Mouse (Mus musculus) WW6 (cell line): Measurements from ENCODE around the gene Ccdc40.

Experiments used
- DNase-seq: peaks from one replicate; pipeline ENCODE4 v3.0.0-alpha.2; 2013; ENCODE audit warnings: low read depth, low spot score

Gene Ccdc40

DNA sequence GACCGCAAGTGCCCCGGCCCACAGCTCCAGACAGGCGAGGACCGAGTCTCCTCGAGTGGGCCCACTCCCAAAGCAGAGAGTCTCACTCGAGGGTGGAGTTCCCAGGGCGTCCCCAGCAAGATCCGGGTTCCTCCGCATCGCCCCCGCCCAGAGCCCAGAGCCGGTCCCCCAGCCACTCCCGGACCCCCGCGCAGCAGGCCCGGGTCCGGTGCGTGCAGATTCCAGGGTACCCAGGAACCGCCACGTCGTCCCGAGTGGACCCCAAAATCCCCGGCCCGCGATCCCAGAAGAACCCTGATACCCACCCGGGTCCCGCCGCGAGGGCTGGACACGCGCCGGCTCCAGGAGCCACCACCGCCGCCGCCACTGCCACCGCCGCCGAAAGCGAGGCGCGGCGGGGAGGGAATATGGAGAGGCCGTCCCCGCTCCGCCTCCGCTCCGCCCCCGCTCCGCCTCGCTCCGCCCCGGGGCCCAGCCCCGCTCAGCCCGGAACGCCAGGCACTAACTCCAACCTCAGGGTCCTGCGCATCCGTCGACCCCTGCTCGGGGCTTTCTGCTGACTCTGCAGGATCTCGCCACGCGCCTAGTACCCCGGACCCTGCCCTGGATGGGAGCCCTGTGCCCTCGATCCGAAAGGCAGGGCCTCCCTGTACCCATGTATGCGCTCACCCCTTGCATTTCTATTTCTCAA lies at the start of gene Ccdc40, which contains the start of gene Tbc1d16:
Gene Ccdc40 (plus strand): TSS at position 482 of the 691 bp plus-strand sequence.
Gene Tbc1d16 (minus strand): TSS at position 409 of the 691 bp plus-strand sequence.
- DNase-seq = no peak

DNA sequence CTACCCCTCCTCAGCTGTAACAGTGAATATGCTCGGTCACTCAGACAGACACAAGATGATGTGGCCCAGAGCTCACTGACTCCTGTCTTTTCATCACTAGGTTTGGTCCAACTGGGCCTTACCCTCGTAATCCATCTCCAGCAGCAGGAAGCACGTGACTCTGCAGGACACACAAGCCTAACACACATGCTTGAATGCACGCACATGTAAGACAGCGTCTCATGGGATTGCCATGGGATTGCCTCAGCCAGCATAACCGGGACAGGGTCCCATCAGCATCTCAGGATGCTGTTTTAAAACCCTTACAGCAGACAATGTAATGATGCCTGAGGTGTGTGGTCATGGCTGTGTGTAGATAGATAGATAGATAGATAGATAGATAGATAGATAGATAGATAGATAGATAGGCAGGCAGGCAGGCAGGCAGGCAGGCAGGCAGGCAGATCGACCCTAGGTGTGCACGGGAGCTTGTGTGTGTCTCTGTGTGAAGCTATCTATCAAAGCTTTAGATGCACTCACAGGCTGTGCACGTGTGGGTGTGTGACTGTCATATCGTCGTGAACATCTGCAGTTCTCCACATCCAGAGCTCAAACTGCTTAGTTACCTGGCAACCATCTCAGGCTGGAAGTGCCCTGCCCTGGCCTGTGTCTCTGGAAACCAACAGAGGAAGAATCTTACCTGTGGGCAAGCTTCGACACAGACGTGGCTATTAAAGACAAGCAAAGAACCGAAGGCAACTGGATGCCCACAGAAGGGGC lies 47.4 kb upstream of the Ccdc40 start:
- no peak for DNase-seq

DNA sequence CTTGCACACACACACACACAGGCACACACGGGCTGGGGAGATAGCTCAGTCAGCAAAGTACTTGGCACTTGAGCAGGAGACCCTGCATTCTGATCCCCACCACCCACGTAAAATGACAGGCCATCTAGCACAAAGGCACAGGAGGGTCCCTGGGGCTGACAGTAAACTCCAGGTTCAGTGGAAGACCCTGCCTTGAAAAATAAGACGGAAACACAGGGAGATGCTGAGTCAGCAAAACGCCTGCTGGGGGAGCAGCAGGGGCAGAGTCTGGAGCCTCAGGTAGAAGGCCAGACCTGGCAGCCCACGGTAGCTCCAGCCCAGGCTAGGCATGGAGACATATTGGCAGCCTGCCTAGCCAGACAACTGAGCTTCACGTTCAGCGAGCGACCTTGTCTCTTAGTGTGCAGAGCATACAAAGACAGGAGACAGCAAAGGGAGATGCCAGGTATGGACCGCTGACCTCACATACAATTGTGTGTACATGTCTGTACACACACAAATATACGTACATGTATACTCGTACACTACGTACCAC lies 46.4 kb upstream of the Ccdc40 start:
- no peak for DNase-seq

DNA sequence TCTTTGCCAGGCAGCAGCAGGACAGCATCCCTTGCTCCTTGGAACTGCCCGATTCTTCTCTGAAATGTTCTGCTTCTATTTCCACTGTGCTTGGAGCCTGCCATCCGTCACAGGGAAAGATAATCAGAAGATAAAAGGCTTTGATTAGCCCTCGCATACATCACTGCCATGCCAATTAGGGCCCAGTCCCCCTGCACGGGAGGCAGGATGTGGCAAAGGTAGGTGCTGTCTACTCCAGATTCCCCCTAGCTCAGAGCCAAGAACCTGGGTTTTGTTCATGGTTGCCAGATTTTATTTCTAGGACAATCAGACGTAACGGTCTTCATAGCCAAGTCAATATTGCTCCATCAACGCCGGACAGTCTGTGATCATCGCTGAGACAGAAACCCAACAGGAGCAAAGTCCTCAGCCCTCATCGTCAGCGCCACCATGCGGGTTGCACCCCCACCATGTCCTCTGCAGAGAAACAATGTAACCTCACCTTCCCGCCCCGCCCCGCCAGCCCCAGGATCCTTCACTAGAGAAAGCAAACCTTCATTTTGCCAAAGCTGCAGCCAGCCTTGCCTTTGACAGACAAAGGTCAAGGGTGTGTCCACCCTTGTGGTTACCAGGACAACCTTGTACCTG lies 44.6 kb upstream of the Ccdc40 start:
- no peak for DNase-seq

DNA sequence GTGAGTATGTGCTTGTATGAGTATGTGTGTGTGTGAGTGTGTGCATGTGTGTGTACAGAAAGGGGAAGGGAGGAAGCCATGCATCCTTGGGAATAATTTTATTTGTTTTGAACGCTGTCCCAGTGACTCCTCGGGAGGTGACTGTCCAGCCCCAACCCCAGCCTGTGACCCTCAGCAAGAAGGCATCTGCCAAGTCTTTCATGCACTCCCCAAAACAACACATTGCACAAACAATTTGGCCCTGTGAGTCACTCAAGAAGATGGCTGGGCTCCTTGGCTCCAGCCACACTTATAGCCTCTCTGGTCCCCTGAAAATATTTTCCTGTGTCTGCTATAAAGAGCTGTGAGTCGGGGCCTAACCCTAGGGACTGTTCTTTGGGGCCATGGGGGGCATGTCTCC lies 42.0 kb upstream of the Ccdc40 start:
- no peak for DNase-seq

DNA sequence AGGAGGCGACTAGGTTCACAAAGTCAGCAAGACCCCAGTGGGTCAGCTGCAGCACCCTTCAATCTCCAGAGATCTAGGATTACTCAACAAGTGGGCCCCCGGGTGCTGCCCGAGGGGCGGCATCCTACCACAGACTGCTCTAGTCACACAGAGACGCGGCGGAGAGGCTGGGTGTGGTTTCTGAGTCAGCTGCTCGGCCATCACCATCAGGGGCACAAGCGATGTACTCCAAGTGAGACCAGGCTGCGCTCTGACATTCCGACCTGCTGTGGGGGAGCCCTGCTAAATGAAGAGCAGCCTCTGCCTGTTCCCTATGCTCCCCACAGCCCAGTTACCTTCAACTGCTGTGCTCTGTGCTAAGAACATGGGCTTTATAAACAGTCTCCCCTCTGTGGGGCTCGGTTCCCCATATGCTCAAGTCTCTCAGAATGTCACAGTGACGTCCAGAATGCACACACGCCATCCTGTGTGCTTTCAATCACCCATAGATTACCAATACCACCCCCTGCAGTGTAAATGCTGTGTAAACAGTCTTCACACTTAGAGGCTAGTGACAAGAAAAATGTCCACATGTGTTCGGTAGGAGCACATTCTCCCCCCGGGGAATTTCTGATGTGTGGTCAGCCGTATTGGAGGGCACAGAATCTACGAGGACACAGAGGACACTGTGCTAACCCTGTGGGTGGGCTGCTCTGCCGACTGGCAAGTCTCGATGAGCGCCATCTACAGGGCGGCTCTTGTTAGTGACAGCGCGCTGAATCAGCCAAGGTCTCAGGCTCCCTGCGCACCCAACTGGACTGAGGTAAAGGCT lies 41.2 kb upstream of the Ccdc40 start:
- DNase-seq = no peak

DNA sequence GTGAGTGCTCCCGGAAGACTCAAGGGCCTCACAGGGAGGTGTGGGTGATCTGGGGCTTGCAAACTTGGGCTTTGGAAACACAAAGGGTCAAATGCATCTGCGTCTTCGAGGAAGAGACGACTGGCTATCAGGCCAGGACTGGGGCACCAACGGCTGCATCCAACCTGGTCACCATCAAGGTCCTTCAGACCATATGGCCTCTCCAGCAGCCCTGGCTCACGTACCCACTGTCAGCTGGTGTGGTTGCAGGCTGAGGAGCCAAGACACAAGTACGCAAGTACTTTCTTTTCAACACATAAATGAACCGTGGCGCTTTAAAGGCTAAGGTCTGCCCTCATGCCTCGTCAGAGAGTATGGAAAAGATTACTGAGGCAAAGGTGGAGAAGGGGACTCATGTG lies 40.6 kb upstream of the Ccdc40 start:
- no peak for DNase-seq

DNA sequence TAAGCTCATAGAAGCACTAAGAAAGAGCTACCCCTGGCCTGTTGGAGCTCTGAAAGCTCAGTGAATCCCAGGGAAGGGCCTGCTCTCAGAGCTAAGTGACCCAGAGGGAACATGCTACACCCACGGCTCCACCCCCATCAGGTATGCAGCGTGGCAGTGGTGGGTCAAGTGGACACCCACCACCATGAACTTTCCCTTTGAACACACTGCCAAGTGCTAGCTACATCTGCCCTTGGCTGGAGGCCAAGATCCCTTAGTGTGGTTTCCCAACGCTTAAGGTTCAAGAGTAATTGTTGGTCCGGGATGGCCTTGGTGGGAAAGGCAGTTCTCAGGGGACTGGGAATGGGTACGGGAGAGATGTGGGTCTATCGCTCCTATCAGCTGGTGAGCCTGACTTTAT lies 40.0 kb upstream of the Ccdc40 start:
- no peak for DNase-seq

DNA sequence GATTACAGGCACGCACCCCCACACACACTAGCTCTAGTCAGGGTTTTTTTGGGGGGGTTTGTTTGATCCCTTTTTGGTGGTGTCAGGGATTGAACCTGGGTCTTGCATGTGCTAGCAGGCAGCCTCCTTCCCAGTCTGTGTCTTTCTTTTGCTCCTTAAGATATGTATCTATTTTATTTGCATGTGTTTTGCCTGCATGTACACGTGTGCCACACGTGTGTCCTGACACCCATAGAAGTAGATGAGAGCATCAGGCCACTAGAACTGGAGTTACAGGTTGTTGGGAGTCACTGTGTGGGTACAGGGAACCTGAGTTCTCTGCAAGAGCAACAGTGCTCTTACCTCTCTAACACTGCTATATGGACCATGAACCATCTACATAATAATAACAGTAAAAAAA lies 39.1 kb upstream of the Ccdc40 start:
- no peak for DNase-seq

DNA sequence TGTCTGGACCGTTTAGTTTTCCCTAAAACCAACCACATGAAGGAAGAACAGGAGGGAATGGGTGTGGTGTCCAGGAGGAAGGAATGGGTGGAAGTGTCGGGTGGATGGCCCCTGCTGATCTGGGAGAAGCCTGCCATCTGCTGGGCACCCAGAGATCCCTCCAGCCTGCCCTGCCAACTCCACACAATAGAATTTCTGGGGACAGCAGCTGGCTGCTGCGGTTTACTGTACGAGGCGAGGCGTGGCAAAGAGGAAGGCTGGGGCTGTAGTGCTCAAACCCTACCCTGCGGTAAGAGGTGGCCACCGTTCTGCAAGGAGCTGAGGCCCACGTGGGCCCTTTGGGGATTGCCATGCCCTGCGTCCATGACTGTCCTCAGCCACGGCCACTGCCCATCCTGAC lies 37.9 kb upstream of the Ccdc40 start:
- no peak for DNase-seq

DNA sequence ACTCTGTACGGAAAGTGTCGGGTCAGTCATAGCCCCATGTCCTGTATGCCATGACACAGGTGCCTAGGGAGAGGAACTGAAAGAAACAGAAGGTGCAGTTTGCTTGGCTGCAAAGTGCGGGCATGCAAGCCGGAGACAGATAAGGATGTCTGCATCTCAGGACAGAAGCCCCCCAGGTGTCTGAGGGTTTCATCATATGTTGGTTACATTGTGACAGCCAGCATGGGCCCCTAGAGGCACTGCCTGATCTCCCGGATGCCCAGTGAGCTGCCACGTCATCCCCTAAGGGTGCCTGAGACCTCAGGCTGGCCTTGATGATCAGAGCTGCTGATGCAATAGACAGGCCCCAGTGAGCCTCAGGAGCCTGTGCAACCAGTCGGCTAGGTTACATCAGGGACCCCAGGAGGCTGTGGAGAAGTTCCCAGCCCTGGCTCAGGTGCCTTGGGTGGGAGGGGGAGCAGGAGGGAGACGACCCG lies 36.7 kb upstream of the Ccdc40 start:
- no peak for DNase-seq

DNA sequence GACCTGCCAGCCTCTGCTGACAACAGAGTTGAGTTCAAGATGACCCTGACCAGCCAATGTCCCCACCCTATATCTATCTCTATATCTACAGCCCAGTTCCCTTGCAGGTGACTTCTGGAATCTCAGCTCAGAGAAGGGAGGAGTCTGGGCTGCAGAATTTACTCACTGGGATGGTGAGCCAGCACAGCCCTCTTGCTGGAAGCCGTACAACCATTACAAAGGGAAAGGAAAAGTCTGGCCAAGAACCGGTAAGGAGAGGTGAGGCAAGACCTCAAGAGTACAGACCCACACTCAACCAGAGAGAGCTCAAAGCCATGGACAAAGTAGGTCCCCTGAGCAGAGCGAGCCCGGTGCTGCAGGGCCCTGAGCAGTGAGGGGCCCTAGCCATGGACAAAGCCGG lies 36.2 kb upstream of the Ccdc40 start:
- DNase-seq = no peak

DNA sequence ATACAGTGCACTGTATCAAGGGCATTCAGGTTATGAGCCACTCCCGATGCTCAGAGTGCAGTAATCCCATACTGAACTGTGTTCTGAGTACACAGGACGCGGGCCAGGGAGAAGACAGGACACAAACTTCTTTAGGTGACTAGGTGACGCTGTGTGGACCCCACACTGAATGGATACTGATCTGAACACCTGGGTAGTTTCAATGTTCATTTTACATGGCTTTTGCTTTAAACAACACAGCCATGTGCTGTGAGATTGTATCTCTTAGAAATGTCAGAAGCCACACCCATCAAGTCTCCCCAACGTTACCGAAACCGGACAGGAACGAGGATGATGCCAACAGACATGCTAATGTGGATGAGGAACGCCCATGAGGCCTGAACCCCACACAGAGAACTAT lies 35.8 kb upstream of the Ccdc40 start:
- DNase-seq = no peak

DNA sequence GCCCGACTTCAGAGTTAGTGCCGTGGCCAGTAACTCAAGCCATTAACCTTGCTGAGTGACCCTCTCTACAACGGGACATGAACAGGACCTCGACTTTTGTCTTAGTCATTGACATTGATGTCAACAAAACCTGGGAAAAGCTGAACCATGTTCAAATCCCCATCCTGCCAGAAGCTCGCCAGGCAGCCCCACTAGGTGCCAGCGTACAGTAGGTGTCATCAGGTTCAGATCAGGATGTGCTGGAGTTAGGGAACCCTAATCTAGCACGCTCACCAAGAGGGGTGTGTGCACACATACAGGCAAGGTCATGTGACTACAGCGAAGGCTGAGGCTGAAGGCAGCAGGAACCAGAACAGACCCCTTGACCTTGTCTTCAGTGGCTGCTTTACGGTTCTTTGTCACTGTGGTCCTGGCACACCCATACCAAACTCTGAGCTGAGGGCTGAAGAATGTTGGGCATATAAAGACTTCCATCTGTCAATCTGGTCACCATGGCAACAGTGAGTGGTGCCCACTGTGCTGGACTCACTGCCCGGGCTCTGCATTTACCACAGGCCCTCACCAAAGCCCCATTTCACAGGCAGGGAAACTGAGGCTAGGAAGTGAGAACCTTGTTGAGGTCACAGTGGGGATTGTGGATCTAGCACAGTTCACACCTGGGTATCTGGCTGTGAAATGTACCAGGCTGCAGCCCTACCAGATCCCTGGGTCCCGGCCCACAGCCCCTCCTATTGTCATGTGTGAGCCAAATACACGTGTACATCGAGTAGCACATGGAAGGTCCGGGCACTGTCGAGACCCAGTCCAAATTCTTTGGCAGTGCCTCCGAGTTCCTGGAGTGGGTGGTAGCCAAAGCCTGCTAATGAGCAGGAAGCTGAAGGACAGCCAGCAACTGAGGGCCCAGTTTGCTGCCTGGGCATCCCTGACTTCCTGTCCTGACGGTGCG lies 30.5 kb upstream of the Ccdc40 start:
- no peak for DNase-seq

DNA sequence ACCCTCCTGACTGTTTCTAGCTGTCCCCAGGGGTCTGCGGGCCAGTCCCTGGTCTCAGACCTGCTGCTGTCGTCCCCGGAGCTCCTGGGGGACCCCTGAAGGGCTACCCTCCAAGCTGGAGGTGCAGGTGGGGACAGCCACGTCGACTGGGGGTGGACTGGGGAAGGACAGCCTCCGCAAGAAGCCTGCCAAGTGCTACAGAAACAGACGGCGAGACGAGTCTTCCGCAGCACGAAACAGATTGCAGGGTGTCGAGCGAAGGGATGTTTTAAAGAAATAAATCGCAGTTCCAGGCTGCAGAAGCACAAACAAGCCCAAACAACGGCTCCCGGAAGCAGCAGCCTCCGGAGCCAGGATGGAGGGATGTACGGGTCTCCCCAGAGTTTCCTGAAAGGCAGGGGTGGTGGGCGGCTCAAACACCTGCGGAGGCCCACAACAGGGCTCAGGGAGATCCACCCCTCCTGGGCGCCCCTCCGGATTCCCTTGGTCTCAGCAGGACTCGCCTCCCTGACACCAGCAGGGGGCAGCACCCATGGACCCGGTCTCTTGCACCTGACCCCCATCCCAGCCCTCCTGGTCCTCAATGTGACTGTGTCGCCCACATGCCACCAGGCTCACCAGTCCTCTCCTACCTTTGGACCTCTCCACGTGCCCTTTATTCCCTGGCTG lies 29.7 kb upstream of the Ccdc40 start:
- no peak for DNase-seq

DNA sequence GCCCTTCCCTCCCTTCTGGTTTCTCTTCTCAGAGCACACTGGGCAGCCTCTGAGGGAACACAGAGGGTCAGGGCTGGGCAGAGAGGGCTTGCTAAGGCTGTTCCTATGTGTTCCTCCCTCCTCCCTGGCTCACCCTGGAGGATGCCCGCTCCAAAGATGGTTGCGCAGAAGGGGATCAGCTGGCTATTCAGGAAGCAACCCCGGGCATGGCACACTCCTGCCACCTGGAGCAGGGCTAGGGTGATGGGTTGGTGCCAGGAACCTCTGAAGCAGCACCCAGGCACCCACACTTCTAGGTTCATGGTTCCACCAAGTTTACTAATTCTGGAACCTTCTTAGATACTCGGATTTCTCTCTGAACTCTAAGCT lies 29.2 kb upstream of the Ccdc40 start:
- DNase-seq = no peak

DNA sequence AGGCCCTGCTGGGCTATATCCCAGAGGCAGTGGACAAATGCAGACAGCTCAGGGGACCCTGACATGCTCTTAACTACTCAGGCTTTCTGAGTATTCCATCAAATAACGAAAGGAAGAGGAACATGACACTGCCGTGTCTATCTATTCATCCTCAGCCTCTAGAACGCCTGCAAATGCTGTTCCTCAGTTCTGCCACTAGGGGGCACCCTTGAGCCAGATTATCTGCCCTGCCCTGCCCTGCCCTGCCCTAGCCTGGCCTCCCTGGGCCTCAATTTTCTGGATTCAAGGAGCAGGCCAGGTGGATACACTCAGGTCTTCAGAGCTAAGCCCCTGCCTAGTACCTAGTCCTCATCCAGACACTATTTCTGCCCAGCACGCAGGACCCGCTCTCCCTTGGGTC lies 24.9 kb upstream of the Ccdc40 start:
- no peak for DNase-seq

DNA sequence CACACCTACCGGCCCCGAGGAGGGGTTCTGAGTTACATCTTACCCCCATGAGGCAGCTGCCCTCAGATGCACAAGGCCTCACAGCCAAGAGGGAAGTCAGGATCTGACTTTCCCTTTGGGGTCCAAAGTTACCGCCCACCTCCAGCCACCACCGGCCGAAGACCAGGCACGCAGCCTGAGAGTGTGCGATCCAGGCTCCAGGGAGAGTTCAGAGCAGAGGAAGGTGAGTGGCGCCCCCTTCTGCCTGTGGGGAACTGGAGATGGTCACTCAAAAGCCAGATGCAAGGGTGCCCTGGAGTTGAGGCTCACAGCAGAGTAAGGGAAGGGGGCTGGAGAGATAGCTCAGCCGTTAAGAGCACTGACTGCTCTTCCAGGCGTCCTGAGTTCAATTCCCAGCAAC lies 22.6 kb upstream of the Ccdc40 start:
- no peak for DNase-seq

DNA sequence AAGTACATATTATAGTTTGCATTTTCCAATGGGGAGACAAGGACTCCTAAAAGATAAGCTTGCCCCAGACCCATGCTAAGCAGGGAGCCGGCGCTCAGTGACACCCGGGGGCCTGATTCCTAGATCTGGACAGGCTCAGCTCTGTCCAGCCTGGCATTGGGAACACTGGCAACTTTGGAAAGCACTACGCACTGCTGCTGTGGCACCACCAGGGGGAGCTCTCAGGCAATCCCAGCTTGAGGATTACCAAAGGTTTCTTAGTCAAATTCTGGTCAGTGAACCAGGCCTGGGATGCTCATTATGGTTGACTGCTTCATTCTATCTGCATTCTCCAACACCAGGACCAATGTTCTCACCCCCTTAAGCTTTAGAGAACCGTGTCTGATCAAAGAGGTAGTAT lies 21.8 kb upstream of the Ccdc40 start:
- no peak for DNase-seq

DNA sequence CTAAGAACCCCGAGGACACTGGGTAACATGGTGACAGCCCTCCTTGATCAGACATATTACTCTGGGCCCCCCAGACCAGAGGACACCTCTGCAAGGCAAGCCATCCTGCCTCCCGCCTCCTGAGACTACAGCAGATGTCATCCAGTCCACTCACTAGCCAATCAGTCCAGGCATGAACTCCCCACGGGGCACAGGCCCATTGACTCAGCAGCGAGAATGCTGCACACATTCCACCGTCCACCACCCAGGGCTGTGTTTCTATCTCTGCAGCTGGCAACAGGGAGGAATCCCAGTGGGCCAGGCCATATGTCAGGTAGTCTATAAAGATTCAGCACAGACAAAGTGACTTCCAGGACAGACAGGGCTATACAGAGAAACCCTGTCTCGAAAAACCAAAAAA lies 20.4 kb upstream of the Ccdc40 start:
- no peak for DNase-seq
